Mouse (Mus musculus) stomach, embryonic 14.5 days (tissue): ENCODE results near the gene Cachd1. TPM values are rescaled to one million over a fixed set of nuclear protein-coding genes. Genes with fewer than 3 reads are reported as not detected.

Experiments
- ATAC-seq: fragments of 200-750 bp; cut with Nextera tagmentation; 2 replicates; pipeline ENCODE4 v1.8.0; 2017; ENCODE audit warnings: low read depth, moderate TSS enrichment; ENCODE audit not compliant: insufficient number of reproducible peaks, insufficient read depth, low FRiP score
- H3K27ac ChIP-seq: fragments of 300-500 bp; sonication (generic); 2 replicates; pipeline ENCODE4 v1.5.1; 2014; ENCODE audit warnings: mild to moderate bottlenecking, low read length, moderate library complexity, mixed read lengths
- H3K27me3 ChIP-seq: fragments of 300-500 bp; sonication (generic); 2 replicates; pipeline ENCODE4 v1.6.1; 2014; ENCODE audit warnings: low read length, control low read depth, mixed read lengths; ENCODE audit not compliant: control insufficient read depth, insufficient read depth
- H3K36me3 ChIP-seq: fragments of 300-500 bp; sonication (generic); 2 replicates; pipeline ENCODE4 v1.6.1; 2014; ENCODE audit warnings: mild to moderate bottlenecking, control low read depth, low read length, moderate library complexity, mixed read lengths; ENCODE audit not compliant: control insufficient read depth, insufficient read depth
- H3K4me1 ChIP-seq: fragments of 300-500 bp; sonication (generic); 2 replicates; pipeline ENCODE4 v1.6.1; 2014; ENCODE audit warnings: low read length, control low read depth, mixed read lengths; ENCODE audit not compliant: control insufficient read depth, insufficient read depth
- H3K4me2 ChIP-seq: fragments of 300-500 bp; sonication (generic); replicated peaks from 2 replicates; pipeline ENCODE4 v1.6.1; 2014; ENCODE audit warnings: low read depth, low read length, control low read depth
- H3K4me3 ChIP-seq: fragments of 300-500 bp; sonication (generic); 2 replicates; pipeline ENCODE4 v1.5.1; 2014; ENCODE audit warnings: low read depth, low read length, control low read depth
- H3K9ac ChIP-seq: fragments of 300-500 bp; sonication (generic); replicated peaks from 2 replicates; pipeline ENCODE4 v1.6.1; 2014; ENCODE audit warnings: low read depth, mild to moderate bottlenecking, control low read depth, low read length, moderate library complexity, mixed read lengths
- H3K9me3 ChIP-seq: fragments of 300-500 bp; sonication (generic); 2 replicates; pipeline ENCODE4 v1.6.1; 2016; ENCODE audit warnings: low read depth, low read length, control low read depth; ENCODE audit not compliant: control insufficient read depth
- WGBS: fragments of 180-500 bp; shearing (Covaris S2); extraction: QIAGEN DNeasy Blood & Tissue Kit; methylation state at CpG from one replicate; pipeline ENCODE4 v1.1.7; 2014; 5-methylcytosine and 5-hydroxymethylcytosine counted together
- polyA plus RNA-seq: library from polyadenylated mRNA; unstranded; fragments of >200 nt; fragmentation: Nextera tagmentation; extraction: Ambion mirVana; gene quantifications from 2 replicates; pipeline ENCODE4 v1.2.1, GENCODE M21; 2014

Gene Cachd1
- 17.9 and 19.5 TPM in 2 replicates for polyA plus RNA-seq

- under 1% methylated on average over 43 of the region's 50 CpGs for WGBS
- Histone ChIP-seq H3K4me3 (peak within 1 kb of the TSS; percentile 94), H3K27ac (peak within 1 kb of the TSS; percentile 93), H3K27me3 (no peaks in the 10 kb centered on the region), H3K9ac (peak within 1 kb of the TSS; percentile 94), H3K4me1 (peaks cover 16% of the 10 kb centered on the region), H3K4me2 (peak within 1 kb of the TSS; percentile 75), H3K36me3 (no peaks in the 10 kb centered on the region), H3K9me3 (peaks cover 2% of the 10 kb centered on the region; the same call in 1 of the 2 replicates)
- ATAC-seq = peak; percentile 84
These were observed at the start of gene Cachd1 for GRCm38 (mm10) chr4:100776043-100776870. Gene Cachd1, plus strand, starts transcription at chr4:100776675.

GRCm38 (mm10) chr4:100728896-100729479 lies 47.5 kb upstream of the Cachd1 start:
- H3K27ac ChIP-seq = no peak overlapping the region
- WGBS = 79% methylated on average over 5 of the region's 5 CpGs
- H3K4me1 ChIP-seq = no peaks in the 10 kb centered on the region
- no peak overlapping the region for H3K9ac ChIP-seq
- no peak overlapping the region for H3K4me3 ChIP-seq
- no peak overlapping the region for H3K4me2 ChIP-seq
- no peak for ATAC-seq
- no peaks in the 10 kb centered on the region for H3K27me3 ChIP-seq
- H3K36me3 ChIP-seq = no peaks in the 10 kb centered on the region
- no peaks in the 10 kb centered on the region for H3K9me3 ChIP-seq

GRCm38 (mm10) chr4:100735098-100735935 lies 41.2 kb upstream of the Cachd1 start:
- Histone ChIP-seq H3K4me3 (no peak overlapping the region), H3K27ac (no peak overlapping the region), H3K36me3 (no peaks in the 10 kb centered on the region), H3K9ac (no peak overlapping the region), H3K4me2 (no peak overlapping the region), H3K27me3 (no peaks in the 10 kb centered on the region), H3K9me3 (no peaks in the 10 kb centered on the region), H3K4me1 (no peaks in the 10 kb centered on the region)
- 73% methylated on average over 9 of the region's 9 CpGs for whole genome bisulfite sequencing
- ATAC-seq = no peak

GRCm38 (mm10) chr4:100735936-100736349 lies 40.5 kb upstream of the Cachd1 start:
- H3K4me3 ChIP-seq = no peak overlapping the region
- ATAC-seq = no peak
- no peak overlapping the region for H3K9ac ChIP-seq
- no peak overlapping the region for H3K27ac ChIP-seq
- no peaks in the 10 kb centered on the region for H3K27me3 ChIP-seq
- no peak overlapping the region for H3K4me2 ChIP-seq
- no peaks in the 10 kb centered on the region for H3K4me1 ChIP-seq
- no peaks in the 10 kb centered on the region for H3K9me3 ChIP-seq
- 87% methylated on average over 9 of the region's 9 CpGs for WGBS
- H3K36me3 ChIP-seq = no peaks in the 10 kb centered on the region

GRCm38 (mm10) chr4:100743615-100744014 lies 32.9 kb upstream of the Cachd1 start:
- H3K27me3 ChIP-seq = no peaks in the 10 kb centered on the region
- no peak overlapping the region for H3K4me2 ChIP-seq
- ATAC-seq = no peak
- no peaks in the 10 kb centered on the region for H3K9me3 ChIP-seq
- H3K9ac ChIP-seq = no peak overlapping the region
- no peaks in the 10 kb centered on the region for H3K36me3 ChIP-seq
- 84% methylated on average over 8 of the region's 8 CpGs for WGBS
- H3K4me3 ChIP-seq = no peak overlapping the region
- H3K4me1 ChIP-seq = no peaks in the 10 kb centered on the region
- H3K27ac ChIP-seq = no peak overlapping the region

GRCm38 (mm10) chr4:100752278-100752677 lies 24.2 kb upstream of the Cachd1 start:
- no peak overlapping the region for H3K27ac ChIP-seq
- no peak for ATAC-seq
- H3K4me1 ChIP-seq = no peaks in the 10 kb centered on the region
- no peaks in the 10 kb centered on the region for H3K9me3 ChIP-seq
- no peak overlapping the region for H3K9ac ChIP-seq
- no peak overlapping the region for H3K4me2 ChIP-seq
- no peaks in the 10 kb centered on the region for H3K27me3 ChIP-seq
- no peaks in the 10 kb centered on the region for H3K36me3 ChIP-seq
- WGBS = 60% methylated on average over 2 of the region's 2 CpGs
- H3K4me3 ChIP-seq = no peak overlapping the region

- no peaks in the 10 kb centered on the region for H3K4me1 ChIP-seq
- H3K27me3 ChIP-seq = no peaks in the 10 kb centered on the region
- H3K4me2 ChIP-seq = no peak overlapping the region
- ATAC-seq = no peak
- no peaks in the 10 kb centered on the region for H3K36me3 ChIP-seq
- no peak overlapping the region for H3K27ac ChIP-seq
- H3K4me3 ChIP-seq = no peak overlapping the region
- 31% methylated on average over 8 of the region's 8 CpGs for WGBS
- H3K9ac ChIP-seq = no peak overlapping the region
- H3K9me3 ChIP-seq = no peaks in the 10 kb centered on the region
These were observed 20.8 kb upstream of the Cachd1 start for GRCm38 (mm10) chr4:100755632-100756031.

GRCm38 (mm10) chr4:100756499-100756898 lies 20.0 kb upstream of the Cachd1 start:
- Histone ChIP-seq H3K9ac (no peak overlapping the region), H3K27me3 (no peaks in the 10 kb centered on the region), H3K27ac (no peak overlapping the region), H3K4me3 (no peak overlapping the region), H3K4me2 (no peak overlapping the region), H3K9me3 (no peaks in the 10 kb centered on the region), H3K4me1 (no peaks in the 10 kb centered on the region), H3K36me3 (no peaks in the 10 kb centered on the region)
- no peak for ATAC-seq
